Mouse (Mus musculus) spleen, adult 2 months (tissue): Measurements from ENCODE around the gene Cpm. TPM values are rescaled to one million over a fixed set of nuclear protein-coding genes. Genes with fewer than 3 reads are reported as not detected.

Source experiments
- DNase-seq, 2 experiments: peaks; one replicate each; pipeline versions ENCODE4 v3.0.0 to v3.0.0-alpha.2; 2012 to 2021; ENCODE audit warnings: low spot score in 2 of 2, low read depth in 1 of 2
- H3K27ac ChIP-seq: fragments of 200-500 bp; 2 replicates; pipeline ENCODE4 v1.5.1; 2012; ENCODE audit warnings: low read length, inconsistent platforms; ENCODE audit not compliant: insufficient read depth
- H3K27me3 ChIP-seq: fragments of 200-500 bp; 2 replicates; pipeline ENCODE4 v1.6.1; 2012; ENCODE audit warnings: mild to moderate bottlenecking, moderate library complexity, low read length, inconsistent platforms; ENCODE audit not compliant: control insufficient read depth, insufficient read depth
- H3K36me3 ChIP-seq: fragments of 200-500 bp; 2 replicates; pipeline ENCODE4 v1.6.1; 2012; ENCODE audit warnings: mild to moderate bottlenecking, low read length, inconsistent platforms; ENCODE audit not compliant: control insufficient read depth, insufficient read depth
- H3K4me1 ChIP-seq: fragments of 200-500 bp; 2 replicates; pipeline ENCODE4 v1.6.1; 2011; ENCODE audit warnings: inconsistent platforms; ENCODE audit not compliant: control insufficient read depth, insufficient read depth, insufficient read length
- H3K4me3 ChIP-seq: fragments of 200-500 bp; 2 replicates; pipeline ENCODE4 v1.5.1; 2011; ENCODE audit warnings: mild to moderate bottlenecking, inconsistent platforms; ENCODE audit not compliant: insufficient read depth, insufficient read length; ENCODE audit errors: extremely low read depth
- CTCF ChIP-seq: fragments of 200-500 bp; IDR thresholded peaks from 2 replicates; pipeline ENCODE4 v1.5.1; 2011; ENCODE audit warnings: mild to moderate bottlenecking, inconsistent platforms; ENCODE audit not compliant: insufficient read depth, insufficient read length, insufficient replicate concordance; ENCODE audit errors: extremely low read depth
- POLR2A ChIP-seq: fragments of 200-500 bp; IDR thresholded peaks from 2 replicates; pipeline ENCODE4 v1.6.1; 2011; ENCODE audit warnings: low read depth, low read length, inconsistent platforms
- WGBS: fragments of 180-500 bp; shearing (Covaris S2); methylation state at CpG from one replicate; pipeline ENCODE4 v1.1.7; 2018; 5-methylcytosine and 5-hydroxymethylcytosine counted together
- polyA plus RNA-seq: library from polyadenylated mRNA; depleted of rRNA; stranded (reverse); fragments of >200 nt; gene quantifications from 2 replicates; pipeline ENCODE4 v1.2.3, GENCODE M21; 2012

Gene Cpm
- polyA plus RNA-seq, 1 experiment, result 10.1 TPM

GRCm38 (mm10) chr10:117725671-117726070 is 96.4 kb downstream of the Cpm start:
- Histone ChIP-seq H3K4me1 (no peaks in the 10 kb centered on the region), H3K36me3 (no peaks in the 10 kb centered on the region), H3K27me3 (no peaks in the 10 kb centered on the region), H3K27ac (no peak overlapping the region), H3K4me3 (no peak overlapping the region)
- TF ChIP-seq POLR2A, result no peak
- TF ChIP-seq CTCF, result no peak
- 86% methylated on average over 7 of the region's 7 CpGs for WGBS
- no peak for DNase-seq

- no peaks in the 10 kb centered on the region for H3K4me1 ChIP-seq
- no peak overlapping the region for H3K4me3 ChIP-seq
- H3K27me3 ChIP-seq, result no peaks in the 10 kb centered on the region
- no peak overlapping the region for H3K27ac ChIP-seq
- H3K36me3 ChIP-seq, result no peaks in the 10 kb centered on the region
- TF ChIP-seq CTCF (no peak), POLR2A (no peak)
- no peak for DNase-seq
- WGBS, result 93% methylated on average over 4 of the region's 4 CpGs
Observed at GRCm38 (mm10) chr10:117726350-117726749, 97.0 kb downstream of the Cpm start.

DNA sequence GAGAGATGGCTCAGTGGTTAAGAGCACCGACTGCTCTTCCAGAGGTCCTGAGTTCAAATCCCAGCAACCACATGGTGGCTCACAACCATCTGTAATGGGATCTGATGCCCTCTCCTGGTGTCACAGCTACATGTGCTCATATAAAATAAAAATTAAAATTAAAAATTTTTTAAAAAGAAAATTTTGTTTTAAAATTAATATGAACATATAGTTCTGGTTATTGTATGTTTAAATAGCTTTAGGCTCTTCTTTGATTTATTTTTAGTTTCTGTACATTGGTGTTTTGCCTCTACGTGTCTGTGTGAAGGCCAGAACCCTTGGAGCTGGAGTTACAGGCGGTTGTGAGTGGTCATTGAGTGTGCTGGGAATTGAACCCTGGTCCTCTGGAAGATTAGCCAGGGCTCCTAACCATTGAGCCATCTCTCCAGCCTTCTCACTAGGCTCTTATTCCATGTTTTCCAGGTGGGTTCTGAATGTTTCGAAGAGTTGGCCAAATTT is 97.6 kb downstream of the Cpm start:
- no peak overlapping the region for H3K4me3 ChIP-seq
- H3K36me3 ChIP-seq, result no peaks in the 10 kb centered on the region
- TF ChIP-seq POLR2A (no peak), CTCF (no peak)
- H3K27ac ChIP-seq, result no peak overlapping the region
- H3K4me1 ChIP-seq, result no peaks in the 10 kb centered on the region
- no peak for DNase-seq
- WGBS, result 92% methylated on average over 4 of the region's 4 CpGs
- no peaks in the 10 kb centered on the region for H3K27me3 ChIP-seq

DNA sequence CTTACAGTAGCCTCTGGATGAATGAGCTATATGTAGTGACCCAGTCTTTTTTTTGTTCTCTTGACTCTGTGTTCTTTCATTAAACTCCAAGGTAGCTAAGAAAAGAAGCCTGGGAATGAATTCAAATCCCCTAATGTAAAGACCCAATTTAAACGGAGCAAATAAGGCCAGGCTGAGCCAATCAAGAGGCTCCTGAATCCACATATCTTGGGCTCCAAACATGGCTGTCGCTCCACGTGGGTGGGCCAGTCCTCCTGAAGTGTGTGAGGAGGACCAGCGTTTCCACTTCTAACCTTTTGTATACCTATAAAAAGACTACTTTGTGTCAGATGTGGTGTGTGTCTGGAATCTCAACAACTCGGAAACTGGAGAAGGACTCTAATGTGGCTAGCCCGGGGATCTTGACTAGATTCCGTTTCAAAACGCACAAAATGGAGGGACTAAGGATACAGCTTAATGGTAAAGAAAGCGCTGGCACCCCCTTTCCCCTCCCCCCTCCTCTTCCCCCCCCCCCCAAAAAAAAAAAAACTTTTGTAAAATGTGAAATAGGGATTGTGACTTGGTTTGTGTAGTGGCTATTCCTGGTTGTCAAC is 98.3 kb downstream of the Cpm start:
- Histone ChIP-seq H3K27ac (no peak overlapping the region), H3K27me3 (no peaks in the 10 kb centered on the region), H3K36me3 (no peaks in the 10 kb centered on the region), H3K4me3 (no peak overlapping the region), H3K4me1 (no peaks in the 10 kb centered on the region)
- TF ChIP-seq CTCF, result no peak
- no peak for TF ChIP-seq POLR2A
- 92% methylated on average over 9 of the region's 9 CpGs for WGBS
- no peak for DNase-seq

GRCm38 (mm10) chr10:117728574-117728973 is 99.3 kb downstream of the Cpm start:
- 79% methylated on average over 5 of the region's 5 CpGs for WGBS
- H3K4me1 ChIP-seq, result no peaks in the 10 kb centered on the region

DNA sequence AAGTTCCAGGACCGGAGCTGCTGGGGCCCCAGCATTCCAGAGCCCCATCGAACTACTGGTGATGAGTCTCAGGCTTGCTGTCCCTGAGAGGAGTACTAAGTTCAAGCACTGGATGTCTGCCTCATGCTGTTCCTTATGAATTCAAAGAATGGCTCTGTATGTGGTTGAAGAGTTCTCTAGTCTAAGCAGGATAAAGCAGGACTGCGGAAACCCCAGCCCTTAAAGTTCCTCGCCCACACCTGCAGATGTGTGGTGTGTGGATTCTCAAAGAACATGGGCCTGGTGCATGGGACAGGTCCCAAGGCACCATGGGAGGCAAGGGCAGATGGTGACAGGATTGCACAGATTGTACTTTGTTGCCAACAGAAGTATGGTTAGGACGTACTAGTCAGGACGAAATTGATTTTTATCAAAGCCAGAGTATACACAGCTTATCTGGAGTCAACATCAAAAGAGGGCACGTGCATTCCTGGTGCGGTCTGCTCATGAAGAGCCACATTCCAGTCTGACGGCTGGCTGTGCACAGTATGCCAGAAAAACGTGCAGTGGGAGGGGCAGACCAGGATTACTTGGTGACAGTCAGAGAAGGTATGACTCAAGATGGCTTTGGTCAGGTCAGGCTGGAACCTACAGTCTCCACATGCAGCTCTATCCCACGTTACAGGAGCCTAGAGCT is 100.0 kb downstream of the Cpm start:
- no peaks in the 10 kb centered on the region for H3K27me3 ChIP-seq
- no peaks in the 10 kb centered on the region for H3K4me1 ChIP-seq
- H3K36me3 ChIP-seq, result no peaks in the 10 kb centered on the region
- WGBS, result 89% methylated on average over 11 of the region's 11 CpGs
- H3K27ac ChIP-seq, result no peak overlapping the region
- DNase-seq, result no peak
- H3K4me3 ChIP-seq, result no peak overlapping the region
- TF ChIP-seq CTCF (no peak), POLR2A (no peak)

More at GRCm38 (mm10) chr10:117728574-117728973, 99.3 kb downstream of the Cpm start:
- H3K4me3 ChIP-seq, result no peak overlapping the region
- DNase-seq, result no peak
- no peaks in the 10 kb centered on the region for H3K36me3 ChIP-seq
- no peak overlapping the region for H3K27ac ChIP-seq
- no peak for TF ChIP-seq POLR2A
- TF ChIP-seq CTCF, result no peak
- H3K27me3 ChIP-seq, result no peaks in the 10 kb centered on the region

- H3K27ac ChIP-seq, result no peak overlapping the region
- H3K4me1 ChIP-seq, result no peaks in the 10 kb centered on the region
- TF ChIP-seq POLR2A (no peak), CTCF (no peak)
- H3K27me3 ChIP-seq, result no peaks in the 10 kb centered on the region
- 96% methylated on average over 7 of the region's 7 CpGs for WGBS
- no peak overlapping the region for H3K4me3 ChIP-seq
- H3K36me3 ChIP-seq, result no peaks in the 10 kb centered on the region
- DNase-seq, result no peak
Observed at GRCm38 (mm10) chr10:117730140-117730539, 100.8 kb downstream of the Cpm start.
